Mouse (Mus musculus) hindbrain, postnatal 0 days (tissue): ENCODE measurements around the gene Cx3cl1. TPM values are rescaled to one million over a fixed set of nuclear protein-coding genes. Genes with fewer than 3 reads are reported as not detected.

Experiments used
- ATAC-seq: fragments of 200-750 bp; cut with Nextera tagmentation; 2 replicates; pipeline ENCODE4 v1.8.0; 2017; ENCODE audit warnings: mild to moderate bottlenecking, moderate TSS enrichment, moderate library complexity
- DNase-seq: peaks from one replicate; pipeline ENCODE4 v3.0.0-alpha.2; 2015; ENCODE audit warnings: low spot score
- H3K27ac ChIP-seq: fragments of 300-500 bp; sonication (generic); 2 replicates; pipeline ENCODE4 v1.5.1; 2014; ENCODE audit warnings: mild to moderate bottlenecking
- H3K27me3 ChIP-seq: fragments of 300-500 bp; sonication (generic); 2 replicates; pipeline ENCODE4 v1.6.1; 2014; ENCODE audit warnings: low read length, mixed read lengths; ENCODE audit not compliant: insufficient read depth
- H3K36me3 ChIP-seq: fragments of 300-500 bp; sonication (generic); 2 replicates; pipeline ENCODE4 v1.6.1; 2014; ENCODE audit warnings: low read length, mixed read lengths; ENCODE audit not compliant: insufficient read depth
- H3K4me1 ChIP-seq: fragments of 300-500 bp; sonication (generic); 2 replicates; pipeline ENCODE4 v1.6.1; 2014; ENCODE audit warnings: antibody characterized with exemption, low read length, mixed read lengths; ENCODE audit not compliant: insufficient read depth
- H3K4me2 ChIP-seq: fragments of 300-500 bp; sonication (generic); 2 replicates; pipeline ENCODE4 v1.6.1; 2014; ENCODE audit warnings: low read depth, mild to moderate bottlenecking, low read length, moderate library complexity, mixed read lengths
- H3K4me3 ChIP-seq: fragments of 300-500 bp; sonication (generic); 2 replicates; pipeline ENCODE4 v1.5.1; 2014; ENCODE audit warnings: low read length
- H3K9ac ChIP-seq: fragments of 300-500 bp; sonication (generic); replicated peaks from 2 replicates; pipeline ENCODE4 v1.6.1; 2014; ENCODE audit warnings: mild to moderate bottlenecking, low read length, moderate library complexity, mixed read lengths
- H3K9me3 ChIP-seq: fragments of 300-500 bp; sonication (generic); 2 replicates; pipeline ENCODE4 v1.6.1; 2016; ENCODE audit warnings: low read length, mixed read lengths
- CTCF ChIP-seq: IDR thresholded peaks from 2 replicates; pipeline ENCODE4 v1.5.1; 2016; ENCODE audit warnings: antibody characterized with exemption, control low read depth, low read depth
- WGBS: fragments of 180-500 bp; shearing (Covaris S2); extraction: QIAGEN DNeasy Blood & Tissue Kit; methylation state at CpG from one replicate; pipeline ENCODE4 v1.1.7; 2014; 5-methylcytosine and 5-hydroxymethylcytosine counted together
- polyA plus RNA-seq: library from polyadenylated mRNA; unstranded; fragments of >200 nt; fragmentation: Nextera tagmentation; extraction: Ambion mirVana; gene quantifications from 2 replicates; pipeline ENCODE4 v1.2.1, GENCODE M21; 2015
- total RNA-seq: library from RNA; depleted of rRNA; stranded (reverse); fragments of >200 nt; gene quantifications from 2 replicates; pipeline ENCODE4 v1.2.3, GENCODE M21; 2014

Cx3cl1 gene
- total and polyA plus RNA-seq, 2 experiments from 2014 or later, result 87.9 to 99.6 TPM

GRCm38 (mm10) chr8:94779534-94780294 is 7.9 kb downstream of the Cx3cl1 start:
- Histone ChIP-seq H3K27me3 (no peaks in the 10 kb centered on the region), H3K4me1 (peaks cover 4% of the 10 kb centered on the region; the same call in 1 of the 2 replicates), H3K9me3 (no peaks in the 10 kb centered on the region), H3K36me3 (no peaks in the 10 kb centered on the region), H3K4me3 (no peak overlapping the region), H3K4me2 (no peak overlapping the region), H3K27ac (no peak overlapping the region), H3K9ac (no peak overlapping the region)
- ATAC-seq, result no peak
- WGBS, result 94% methylated on average over 16 of the region's 16 CpGs
- no peak for TF ChIP-seq CTCF
- no peak for DNase-seq

DNA sequence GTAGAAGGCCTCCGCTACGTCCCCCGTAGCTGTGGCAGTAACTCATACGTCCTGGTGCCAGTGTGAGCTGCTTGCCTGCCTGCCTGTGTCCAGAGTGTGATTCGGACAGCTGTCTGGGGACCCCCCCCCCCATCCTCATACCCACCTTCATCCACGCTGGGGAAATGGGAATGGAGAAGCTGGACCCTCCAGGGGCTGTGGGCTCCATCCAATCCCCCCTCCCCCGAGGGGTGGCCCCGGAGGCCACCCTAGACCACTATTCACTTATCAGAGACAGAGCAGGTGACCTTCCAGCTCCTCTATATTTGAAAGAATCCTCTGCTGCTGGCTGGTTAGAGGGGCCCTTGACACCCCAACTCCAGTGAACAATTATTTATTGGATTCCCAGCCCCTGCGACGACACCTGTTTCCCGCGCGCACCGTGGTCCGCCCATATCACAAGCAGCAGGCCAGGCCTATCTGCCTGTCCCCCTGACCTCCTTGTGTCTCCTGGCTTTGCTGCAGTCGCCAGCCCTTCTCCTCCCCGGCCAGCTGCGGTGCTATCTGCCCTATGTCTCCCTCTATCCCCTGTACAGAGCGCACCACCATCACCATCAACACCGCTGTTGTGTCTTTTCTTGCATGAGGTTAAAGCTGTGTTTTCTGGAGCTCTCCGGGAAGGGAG is 8.8 kb downstream of the Cx3cl1 start:
- Histone ChIP-seq H3K4me3 (no peak overlapping the region), H3K4me1 (peaks cover 4% of the 10 kb centered on the region; the same call in 1 of the 2 replicates), H3K27me3 (no peaks in the 10 kb centered on the region), H3K9ac (no peak overlapping the region), H3K4me2 (no peak overlapping the region), H3K36me3 (no peaks in the 10 kb centered on the region), H3K9me3 (no peaks in the 10 kb centered on the region), H3K27ac (no peak overlapping the region)
- 81% methylated on average over 21 of the region's 21 CpGs for WGBS
- ATAC-seq (no peak), DNase-seq (no peak)
- no peak for TF ChIP-seq CTCF

DNA sequence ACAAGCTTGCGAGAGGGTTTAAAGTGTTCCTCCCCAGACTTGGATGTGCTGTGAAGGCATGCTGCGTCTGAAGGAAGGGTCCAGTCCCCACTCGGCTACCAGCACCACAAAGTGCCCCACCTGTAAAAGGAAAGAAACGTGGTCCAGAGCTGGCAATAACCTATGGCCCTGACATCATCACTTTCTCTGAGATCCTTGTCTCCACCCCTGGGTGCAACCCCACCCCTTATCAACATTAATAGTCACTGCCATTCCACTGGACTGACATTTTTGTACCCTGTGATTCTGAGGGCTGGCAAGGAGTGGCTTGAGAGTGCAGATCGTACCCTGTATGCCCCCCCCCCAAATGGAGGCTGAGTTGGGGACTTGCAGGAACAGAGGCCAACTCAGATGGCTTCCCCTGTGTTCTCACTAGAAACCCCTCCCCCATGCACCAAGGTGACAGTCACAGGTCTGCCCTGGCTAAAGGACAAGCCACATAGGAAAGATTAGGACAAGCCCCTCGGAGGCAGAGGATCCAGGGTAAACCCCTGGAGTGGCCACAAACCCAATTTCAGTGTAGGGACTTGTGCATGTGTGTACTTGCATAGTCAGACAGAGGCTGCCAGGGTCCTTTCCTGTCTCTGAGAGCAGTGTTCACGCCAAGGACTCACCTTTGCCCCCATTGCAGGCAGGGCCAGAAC is 9.5 kb downstream of the Cx3cl1 start:
- no peak for TF ChIP-seq CTCF
- 63% methylated on average over 7 of the region's 7 CpGs for WGBS
- H3K27ac ChIP-seq, result no peak overlapping the region
- H3K27me3 ChIP-seq, result no peaks in the 10 kb centered on the region
- ATAC-seq (no peak), DNase-seq (no peak)
- H3K9ac ChIP-seq, result no peak overlapping the region
- H3K36me3 ChIP-seq, result no peaks in the 10 kb centered on the region
- H3K9me3 ChIP-seq, result no peaks in the 10 kb centered on the region
- no peak overlapping the region for H3K4me2 ChIP-seq
- no peak overlapping the region for H3K4me3 ChIP-seq
- H3K4me1 ChIP-seq, result peaks cover 4% of the 10 kb centered on the region; the same call in 1 of the 2 replicates

DNA sequence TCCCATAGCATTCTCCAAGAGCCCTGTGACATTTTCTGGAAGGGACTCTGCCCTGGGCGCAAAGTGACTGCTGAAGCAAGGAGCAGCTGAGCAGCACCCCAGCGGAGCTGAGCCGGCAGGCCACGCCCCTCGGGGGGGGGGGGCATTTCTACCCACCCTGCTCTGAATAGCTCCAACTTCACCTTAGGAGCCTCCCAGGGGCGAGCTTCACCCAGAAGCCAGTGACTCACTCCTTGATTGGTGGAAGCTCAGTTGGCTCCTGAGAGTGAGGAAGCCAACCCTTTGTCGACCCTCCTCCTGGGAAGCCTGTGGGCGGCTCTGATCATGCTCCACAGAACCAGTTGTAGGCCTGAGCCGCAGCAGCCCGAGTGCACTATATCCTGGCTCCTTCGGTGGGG is 10.0 kb downstream of the Cx3cl1 start:
- DNase-seq, result no peak
- peaks cover 4% of the 10 kb centered on the region; the same call in 1 of the 2 replicates for H3K4me1 ChIP-seq
- no peak for TF ChIP-seq CTCF
- no peaks in the 10 kb centered on the region for H3K9me3 ChIP-seq
- ATAC-seq, result no peak
- no peaks in the 10 kb centered on the region for H3K36me3 ChIP-seq
- H3K27me3 ChIP-seq, result no peaks in the 10 kb centered on the region
- no peak overlapping the region for H3K9ac ChIP-seq
- no peak overlapping the region for H3K4me2 ChIP-seq
- 16% methylated on average over 11 of the region's 11 CpGs for WGBS
- H3K27ac ChIP-seq, result no peak overlapping the region
- no peak overlapping the region for H3K4me3 ChIP-seq

- Histone ChIP-seq H3K4me1 (no peaks in the 10 kb centered on the region), H3K9ac (no peak overlapping the region), H3K4me3 (no peak overlapping the region), H3K27ac (no peak overlapping the region), H3K27me3 (no peaks in the 10 kb centered on the region), H3K4me2 (no peak overlapping the region), H3K36me3 (no peaks in the 10 kb centered on the region), H3K9me3 (no peaks in the 10 kb centered on the region)
- no peak for TF ChIP-seq CTCF
- 83% methylated on average over 4 of the region's 4 CpGs for WGBS
- no peak for ATAC-seq
- no peak for DNase-seq
Measured at GRCm38 (mm10) chr8:94783890-94784289, 12.1 kb downstream of the Cx3cl1 start.

GRCm38 (mm10) chr8:94785247-94785985 is 13.6 kb downstream of the Cx3cl1 start:
- Histone ChIP-seq H3K4me1 (no peaks in the 10 kb centered on the region), H3K4me2 (no peak overlapping the region), H3K9ac (no peak overlapping the region), H3K27ac (no peak overlapping the region), H3K36me3 (no peaks in the 10 kb centered on the region), H3K9me3 (no peaks in the 10 kb centered on the region), H3K27me3 (no peaks in the 10 kb centered on the region), H3K4me3 (no peak overlapping the region)
- TF ChIP-seq CTCF, result peak; percentile 46; the same call in 1 of the 2 replicates
- DNase-seq (peak; percentile 18), ATAC-seq (no peak)
- WGBS, result 71% methylated on average over 12 of the region's 12 CpGs
